Mouse (Mus musculus) hindbrain, embryonic 16.5 days (tissue): ENCODE measurements around the gene Cfap161. TPM values are rescaled to one million over a fixed set of nuclear protein-coding genes. Genes with fewer than 3 reads are reported as not detected.

Experiments used
- ATAC-seq: fragments of 200-750 bp; cut with Nextera tagmentation; 2 replicates; pipeline ENCODE4 v1.8.0; 2017; ENCODE audit warnings: moderate TSS enrichment, moderate library complexity
- H3K27ac ChIP-seq: fragments of 300-500 bp; sonication (generic); 2 replicates; pipeline ENCODE4 v1.5.1; 2014; ENCODE audit warnings: low read depth, mild to moderate bottlenecking, control low read depth, low read length, moderate library complexity
- H3K27me3 ChIP-seq: fragments of 300-500 bp; sonication (generic); replicated peaks from 2 replicates; pipeline ENCODE4 v1.6.1; 2014; ENCODE audit warnings: low read length; ENCODE audit not compliant: control insufficient read depth, insufficient read depth
- H3K36me3 ChIP-seq: fragments of 300-500 bp; sonication (generic); 2 replicates; pipeline ENCODE4 v1.6.1; 2014; ENCODE audit warnings: mild to moderate bottlenecking, low read length, moderate library complexity, mixed read lengths; ENCODE audit not compliant: control insufficient read depth, insufficient read depth
- H3K4me1 ChIP-seq: fragments of 300-500 bp; sonication (generic); 2 replicates; pipeline ENCODE4 v1.6.1; 2014; ENCODE audit warnings: low read depth, low read length; ENCODE audit not compliant: control insufficient read depth, insufficient read depth
- H3K4me2 ChIP-seq: fragments of 300-500 bp; sonication (generic); 2 replicates; pipeline ENCODE4 v1.6.1; 2014; ENCODE audit warnings: mild to moderate bottlenecking, low read length, control low read depth, moderate library complexity
- H3K4me3 ChIP-seq: fragments of 300-500 bp; sonication (generic); 2 replicates; pipeline ENCODE4 v1.5.1; 2014; ENCODE audit warnings: mild to moderate bottlenecking, low read length, control low read depth, moderate library complexity
- H3K9ac ChIP-seq: fragments of 300-500 bp; sonication (generic); 2 replicates; pipeline ENCODE4 v1.6.1; 2014; ENCODE audit warnings: low read depth, mild to moderate bottlenecking, control low read depth, low read length, moderate library complexity
- H3K9me3 ChIP-seq: fragments of 300-500 bp; sonication (generic); 2 replicates; pipeline ENCODE4 v1.6.1; 2014; ENCODE audit warnings: mild to moderate bottlenecking, low read length, moderate library complexity; ENCODE audit not compliant: control insufficient read depth
- WGBS: fragments of 180-500 bp; shearing (Covaris S2); extraction: QIAGEN DNeasy Blood & Tissue Kit; methylation state at CpG from one replicate; pipeline ENCODE4 v1.1.7; 2014; 5-methylcytosine and 5-hydroxymethylcytosine counted together
- polyA plus RNA-seq: library from polyadenylated mRNA; unstranded; fragments of >200 nt; fragmentation: Nextera tagmentation; extraction: Ambion mirVana; gene quantifications from 2 replicates; pipeline ENCODE4 v1.2.1, GENCODE M21; 2015

Cfap161 gene
- polyA plus RNA-seq, 1 experiment from 2014 or later = 2.0 TPM

- no peak overlapping the region for H3K4me2 ChIP-seq
- H3K9me3 ChIP-seq = no peaks in the 10 kb centered on the region
- H3K9ac ChIP-seq = no peak overlapping the region
- H3K4me1 ChIP-seq = peaks cover 10% of the 10 kb centered on the region
- H3K27ac ChIP-seq = no peak overlapping the region
- WGBS = 28% methylated on average over 6 of the region's 6 CpGs
- H3K36me3 ChIP-seq = no peaks in the 10 kb centered on the region
- no peaks in the 10 kb centered on the region for H3K27me3 ChIP-seq
- peak; percentile 85 for ATAC-seq
- no peak overlapping the region for H3K4me3 ChIP-seq
Observed at GRCm38 (mm10) chr7:83809060-83809459, 14.4 kb upstream of the Cfap161 start.

- 74% methylated on average over 6 of the region's 6 CpGs for WGBS
- Histone ChIP-seq H3K36me3 (no peaks in the 10 kb centered on the region), H3K4me2 (no peak overlapping the region), H3K4me3 (no peak overlapping the region), H3K4me1 (peaks cover 10% of the 10 kb centered on the region), H3K9me3 (no peaks in the 10 kb centered on the region), H3K9ac (no peak overlapping the region), H3K27ac (no peak overlapping the region), H3K27me3 (no peaks in the 10 kb centered on the region)
- no peak for ATAC-seq
Observed at GRCm38 (mm10) chr7:83806934-83807333, 12.3 kb upstream of the Cfap161 start.

GRCm38 (mm10) chr7:83803777-83804176 is 9.1 kb upstream of the Cfap161 start:
- no peak overlapping the region for H3K4me3 ChIP-seq
- H3K9ac ChIP-seq = no peak overlapping the region
- H3K9me3 ChIP-seq = no peaks in the 10 kb centered on the region
- no peaks in the 10 kb centered on the region for H3K36me3 ChIP-seq
- ATAC-seq = no peak
- H3K4me2 ChIP-seq = no peak overlapping the region
- H3K4me1 ChIP-seq = peaks cover under 1% of the 10 kb centered on the region; the same call in 1 of the 2 replicates
- WGBS = 82% methylated on average over 4 of the region's 4 CpGs
- H3K27ac ChIP-seq = no peak overlapping the region
- no peaks in the 10 kb centered on the region for H3K27me3 ChIP-seq

DNA sequence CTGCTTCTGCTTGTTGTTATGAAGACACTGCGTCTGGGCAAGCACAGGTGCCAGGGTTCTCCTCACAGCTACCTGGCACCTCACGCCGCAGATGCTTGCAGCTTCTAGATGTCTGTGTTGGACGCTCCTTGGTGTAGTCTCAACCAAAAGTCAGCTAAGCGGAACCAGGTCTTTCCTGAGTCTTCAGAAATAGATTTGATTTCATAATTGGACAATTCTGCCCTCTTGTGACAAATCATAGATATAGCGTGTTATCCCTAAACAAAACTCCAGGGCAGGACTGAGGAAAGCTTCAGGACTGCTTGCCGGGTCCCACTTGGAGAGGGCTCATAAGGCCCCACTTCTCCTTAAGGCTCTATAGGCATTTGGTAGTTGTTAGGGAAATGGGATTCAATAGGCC is 7.8 kb upstream of the Cfap161 start:
- no peak overlapping the region for H3K4me2 ChIP-seq
- no peaks in the 10 kb centered on the region for H3K4me1 ChIP-seq
- peak; percentile 65 for ATAC-seq
- H3K9me3 ChIP-seq = no peaks in the 10 kb centered on the region
- H3K36me3 ChIP-seq = no peaks in the 10 kb centered on the region
- H3K27ac ChIP-seq = no peak overlapping the region
- H3K27me3 ChIP-seq = no peaks in the 10 kb centered on the region
- WGBS = 69% methylated on average over 7 of the region's 7 CpGs
- H3K4me3 ChIP-seq = no peak overlapping the region
- no peak overlapping the region for H3K9ac ChIP-seq

DNA sequence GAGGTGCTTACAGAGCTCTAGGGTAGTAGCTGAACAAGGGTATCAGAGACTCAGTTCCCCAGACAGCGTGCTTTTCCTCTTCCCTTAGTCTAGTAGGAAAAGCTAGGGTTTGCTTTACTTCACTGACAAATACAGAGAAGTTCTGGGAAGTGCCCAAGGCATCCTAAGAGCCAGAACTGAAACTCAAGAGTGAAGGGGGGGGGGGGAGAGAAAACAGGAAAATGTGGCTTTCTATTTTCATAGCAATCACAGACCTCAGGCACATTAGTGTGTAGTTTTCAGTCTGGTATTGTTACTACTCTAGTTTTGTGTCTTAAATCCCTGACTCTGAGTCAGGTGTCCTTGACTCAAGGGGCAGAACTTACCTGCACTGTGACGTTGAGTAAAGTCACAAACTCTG is 7.3 kb upstream of the Cfap161 start:
- Histone ChIP-seq H3K36me3 (no peaks in the 10 kb centered on the region), H3K27ac (no peak overlapping the region), H3K4me1 (no peaks in the 10 kb centered on the region), H3K27me3 (no peaks in the 10 kb centered on the region), H3K4me2 (no peak overlapping the region), H3K9ac (no peak overlapping the region), H3K4me3 (no peak overlapping the region), H3K9me3 (no peaks in the 10 kb centered on the region)
- WGBS = 84% methylated on average over 2 of the region's 2 CpGs
- no peak for ATAC-seq

GRCm38 (mm10) chr7:83801483-83801875 is 6.8 kb upstream of the Cfap161 start:
- Histone ChIP-seq H3K27me3 (no peaks in the 10 kb centered on the region), H3K4me3 (no peak overlapping the region), H3K27ac (no peak overlapping the region), H3K9ac (no peak overlapping the region), H3K4me2 (no peak overlapping the region), H3K9me3 (no peaks in the 10 kb centered on the region), H3K4me1 (no peaks in the 10 kb centered on the region), H3K36me3 (no peaks in the 10 kb centered on the region)
- no peak for ATAC-seq
- WGBS = 91% methylated on average over 6 of the region's 6 CpGs

- Histone ChIP-seq H3K9ac (no peak overlapping the region), H3K4me2 (no peak overlapping the region), H3K4me3 (no peak overlapping the region), H3K27me3 (no peaks in the 10 kb centered on the region), H3K9me3 (no peaks in the 10 kb centered on the region), H3K4me1 (no peaks in the 10 kb centered on the region), H3K27ac (no peak overlapping the region), H3K36me3 (no peaks in the 10 kb centered on the region)
- WGBS = 75% methylated on average over 8 of the region's 8 CpGs
- ATAC-seq = no peak
Observed at GRCm38 (mm10) chr7:83800561-83801482, 6.1 kb upstream of the Cfap161 start.

- Histone ChIP-seq H3K27ac (no peak overlapping the region), H3K9me3 (no peaks in the 10 kb centered on the region), H3K36me3 (no peaks in the 10 kb centered on the region), H3K27me3 (no peaks in the 10 kb centered on the region), H3K4me2 (no peak overlapping the region), H3K9ac (no peak overlapping the region), H3K4me1 (no peaks in the 10 kb centered on the region), H3K4me3 (no peak overlapping the region)
- no peak for ATAC-seq
- 91% methylated on average over 2 of the region's 2 CpGs for WGBS
Observed at GRCm38 (mm10) chr7:83800071-83800470, 5.4 kb upstream of the Cfap161 start.

DNA sequence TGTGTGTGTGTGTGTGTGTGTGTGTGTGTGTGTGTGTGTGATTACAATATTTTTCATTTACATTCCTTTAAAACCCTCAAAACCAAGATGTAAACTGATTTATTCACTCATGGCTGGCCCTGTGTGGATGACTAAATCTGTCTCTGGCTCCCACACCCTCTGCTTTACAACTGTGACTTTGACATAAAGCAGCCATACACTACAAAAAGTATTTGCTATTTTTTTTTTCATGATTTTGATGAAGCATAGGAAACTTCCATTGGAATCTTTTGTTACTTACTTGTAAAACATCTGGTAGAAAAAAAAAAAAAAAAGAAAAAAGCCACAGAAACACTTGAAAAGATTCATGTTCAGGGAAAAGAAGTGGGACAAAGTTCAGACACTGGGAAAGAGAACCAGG is 3.3 kb upstream of the Cfap161 start:
- no peak for ATAC-seq
- Histone ChIP-seq H3K9ac (no peak overlapping the region), H3K27ac (no peak overlapping the region), H3K27me3 (no peaks in the 10 kb centered on the region), H3K4me1 (peaks cover 4% of the 10 kb centered on the region; the same call in 1 of the 2 replicates), H3K4me3 (no peak overlapping the region), H3K4me2 (no peak overlapping the region), H3K9me3 (no peaks in the 10 kb centered on the region), H3K36me3 (no peaks in the 10 kb centered on the region)
